Mouse (Mus musculus): Measurements from ENCODE around the gene Dlx4. TPM values are rescaled to one million over a fixed set of nuclear protein-coding genes. Genes with fewer than 3 reads are reported as not detected.

Gene Dlx4
- total RNA-seq, 1 experiment from 2014 or later, result not detected

- ATAC-seq (ENCODE audit: extremely low read depth, insufficient number of reproducible peaks, low FRiP score, poor library complexity, severe bottlenecking), result no peak
Observed at GRCm38 (mm10) chr11:95144091-95144945, 1.7 kb downstream of the Dlx4 start.

DNA sequence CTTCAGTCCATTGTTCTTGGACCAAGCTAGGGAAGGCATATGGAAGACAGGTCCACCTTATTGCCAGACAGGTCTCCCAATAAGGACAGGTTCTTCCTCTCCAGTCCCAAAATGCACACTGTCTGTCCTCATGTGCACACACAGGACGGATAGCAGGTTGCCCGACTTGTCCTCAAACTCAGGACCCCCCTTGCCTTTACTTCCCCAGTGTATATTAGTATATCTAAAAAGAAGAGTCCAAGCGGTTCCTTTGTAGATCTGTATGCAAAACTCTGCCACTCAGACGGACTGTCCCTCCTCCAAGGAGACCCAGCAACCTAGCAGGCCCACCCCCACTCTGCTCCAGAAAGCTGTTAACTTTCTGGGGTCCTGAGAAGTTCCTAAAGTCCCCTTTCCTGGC is 2.4 kb downstream of the Dlx4 start:
- ATAC-seq (ENCODE audit: extremely low read depth, insufficient number of reproducible peaks, low FRiP score, poor library complexity, severe bottlenecking), result no peak

GRCm38 (mm10) chr11:95142980-95143575 is 3.0 kb downstream of the Dlx4 start:
- no peak for ATAC-seq (ENCODE audit: extremely low read depth, insufficient number of reproducible peaks, low FRiP score, poor library complexity, severe bottlenecking)

DNA sequence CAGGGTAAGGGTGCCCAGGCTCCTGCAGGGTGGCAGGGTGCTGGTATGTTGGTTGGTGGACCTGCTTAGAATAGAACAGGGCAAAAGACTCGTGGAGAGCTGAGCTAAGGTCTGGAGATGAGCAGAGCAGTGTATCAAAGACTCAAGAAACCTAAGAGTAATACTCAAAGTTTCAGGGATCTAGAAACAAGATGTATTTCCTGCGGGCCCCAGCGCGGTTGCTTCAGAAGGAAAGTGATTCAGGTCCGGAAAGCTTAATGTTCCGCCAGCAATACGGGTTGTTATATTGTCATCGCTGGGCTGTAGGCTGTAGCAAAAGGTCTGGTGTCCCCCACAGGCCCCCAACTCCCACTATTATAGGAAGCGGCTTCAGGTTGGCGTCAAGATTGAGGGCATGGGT is 3.8 kb downstream of the Dlx4 start:
- no peak for ATAC-seq (ENCODE audit: extremely low read depth, insufficient number of reproducible peaks, low FRiP score, poor library complexity, severe bottlenecking)

DNA sequence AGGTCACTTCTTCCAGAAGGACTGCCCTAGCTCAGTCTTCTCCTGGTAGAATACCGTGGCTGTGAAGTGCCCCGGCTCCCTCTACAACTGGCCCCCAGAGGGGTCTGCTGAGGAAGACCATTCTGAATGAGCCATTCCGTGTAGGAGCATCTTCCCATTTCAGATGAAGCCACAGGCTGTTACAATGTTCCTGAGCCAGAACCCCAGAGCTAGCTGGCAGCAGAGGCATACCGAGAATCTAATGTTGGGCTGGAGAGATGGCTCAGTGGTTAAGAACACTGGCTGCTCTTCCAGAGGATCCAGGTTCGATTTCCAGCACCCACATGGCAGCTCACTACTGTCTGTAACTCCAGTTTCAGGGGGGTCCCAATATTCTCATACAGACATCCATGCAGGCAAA is 6.2 kb downstream of the Dlx4 start:
- no peak for ATAC-seq (ENCODE audit: extremely low read depth, insufficient number of reproducible peaks, low FRiP score, poor library complexity, severe bottlenecking)

GRCm38 (mm10) chr11:95137281-95137680 is 8.8 kb downstream of the Dlx4 start:
- no peak for ATAC-seq (ENCODE audit: extremely low read depth, insufficient number of reproducible peaks, low FRiP score, poor library complexity, severe bottlenecking)

- ATAC-seq (ENCODE audit: extremely low read depth, insufficient number of reproducible peaks, low FRiP score, poor library complexity, severe bottlenecking), result no peak
Observed at GRCm38 (mm10) chr11:95133321-95133720, 12.7 kb downstream of the Dlx4 start.

- ATAC-seq (ENCODE audit: extremely low read depth, insufficient number of reproducible peaks, low FRiP score, poor library complexity, severe bottlenecking), result no peak
Observed at GRCm38 (mm10) chr11:95130668-95131252, 15.3 kb downstream of the Dlx4 start.

DNA sequence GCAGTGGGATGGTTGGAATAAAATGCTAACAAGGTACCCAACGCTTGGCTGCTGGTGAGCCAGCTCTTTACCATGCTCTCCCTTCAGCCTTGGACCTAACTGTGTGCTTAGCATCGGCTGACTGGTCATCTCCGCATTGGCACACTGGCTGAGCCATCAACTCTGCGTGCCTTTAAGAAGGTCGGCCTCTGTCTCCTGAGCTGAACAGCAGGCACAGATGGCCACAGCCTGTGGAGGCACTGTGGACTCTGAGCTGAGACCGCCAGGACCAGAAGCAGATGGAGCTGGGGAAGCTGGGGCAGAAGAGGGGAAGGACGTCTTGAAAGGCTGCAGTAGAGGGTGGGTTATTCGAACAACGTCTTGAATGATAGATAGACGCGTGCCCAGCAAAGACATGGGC is 17.7 kb downstream of the Dlx4 start:
- ATAC-seq (ENCODE audit: extremely low read depth, insufficient number of reproducible peaks, low FRiP score, poor library complexity, severe bottlenecking), result no peak

GRCm38 (mm10) chr11:95126272-95127245 is 19.5 kb downstream of the Dlx4 start:
- no peak for ATAC-seq (ENCODE audit: extremely low read depth, insufficient number of reproducible peaks, low FRiP score, poor library complexity, severe bottlenecking)

GRCm38 (mm10) chr11:95125366-95125948 is 20.6 kb downstream of the Dlx4 start:
- no peak for ATAC-seq (ENCODE audit: extremely low read depth, insufficient number of reproducible peaks, low FRiP score, poor library complexity, severe bottlenecking)

GRCm38 (mm10) chr11:95122100-95122489 is 24.0 kb downstream of the Dlx4 start:
- no peak for ATAC-seq (ENCODE audit: extremely low read depth, insufficient number of reproducible peaks, low FRiP score, poor library complexity, severe bottlenecking)

GRCm38 (mm10) chr11:95121161-95122099 is 24.6 kb downstream of the Dlx4 start:
- no peak for ATAC-seq (ENCODE audit: extremely low read depth, insufficient number of reproducible peaks, low FRiP score, poor library complexity, severe bottlenecking)

DNA sequence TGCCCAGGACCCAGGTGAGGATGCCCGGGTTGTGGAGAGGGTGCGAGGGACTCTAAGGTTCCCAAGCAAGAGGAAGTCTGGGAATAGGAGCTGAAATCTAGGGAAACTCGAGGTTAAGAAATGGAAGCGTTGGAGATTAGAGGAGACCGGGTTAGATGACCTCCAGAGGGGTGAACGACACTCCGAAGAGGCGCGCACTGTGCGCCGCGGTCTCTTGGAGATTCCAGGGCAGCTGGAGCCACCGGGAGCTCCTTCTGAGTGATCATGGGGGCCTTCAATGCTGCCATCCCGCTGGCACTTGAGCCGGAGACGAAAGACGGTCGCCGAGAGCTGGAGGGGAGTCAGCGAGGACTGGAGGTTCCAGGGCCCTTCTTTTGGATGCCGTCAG is 25.4 kb downstream of the Dlx4 start:
- ATAC-seq (ENCODE audit: extremely low read depth, insufficient number of reproducible peaks, low FRiP score, poor library complexity, severe bottlenecking), result no peak

DNA sequence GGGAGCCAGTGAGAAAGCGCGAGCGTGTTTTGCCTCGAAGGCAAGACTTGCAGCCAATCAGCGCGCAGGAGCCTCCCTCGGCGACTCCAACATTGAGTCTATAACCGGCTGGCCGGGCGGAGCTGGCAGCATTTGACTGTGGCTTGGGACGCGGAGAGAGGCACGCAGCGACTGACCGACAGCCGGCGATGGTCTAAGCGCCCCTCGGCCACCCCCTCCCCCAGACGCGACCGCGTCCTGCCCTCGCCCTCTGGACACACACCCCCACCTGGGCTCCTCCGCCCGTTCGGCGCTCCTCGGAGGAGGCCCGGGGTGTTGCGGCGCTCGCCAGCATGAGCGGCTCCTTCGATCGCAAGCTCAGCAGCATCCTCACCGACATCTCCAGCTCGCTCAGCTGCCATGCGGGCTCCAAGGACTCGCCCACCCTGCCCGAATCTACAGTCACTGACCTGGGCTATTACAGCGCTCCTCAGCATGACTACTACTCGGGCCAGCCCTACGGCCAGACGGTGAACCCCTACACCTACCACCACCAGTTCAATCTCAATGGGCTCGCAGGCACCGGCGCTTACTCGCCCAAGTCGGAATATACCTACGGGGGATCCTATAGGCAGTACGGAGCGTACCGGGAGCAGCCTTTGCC is 26.0 kb downstream of the Dlx4 start, which contains the start of gene Dlx3:
TSS of gene Dlx3 (plus strand) at position 130 of the 643 bp plus-strand sequence.
- no peak for ATAC-seq (ENCODE audit: extremely low read depth, insufficient number of reproducible peaks, low FRiP score, poor library complexity, severe bottlenecking)

DNA sequence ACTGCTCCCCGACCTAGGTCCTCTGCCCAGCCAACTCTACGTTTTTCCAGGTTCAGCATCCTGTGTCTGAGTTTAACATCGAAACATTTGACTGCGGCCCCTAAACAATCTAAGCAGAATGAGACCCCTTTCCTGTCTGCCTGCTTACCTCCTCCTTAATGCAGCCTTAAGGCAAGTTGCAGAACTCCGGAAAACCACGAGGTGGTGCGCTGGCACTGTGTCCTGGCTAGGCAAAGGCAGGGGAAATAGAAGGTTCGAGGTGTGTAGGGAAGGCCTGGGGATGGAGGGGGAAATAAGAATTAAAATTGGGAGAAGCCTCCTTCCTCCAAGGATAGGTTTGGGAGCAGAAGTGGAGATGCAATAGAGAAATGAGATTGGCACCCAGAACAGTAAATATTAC is 27.6 kb downstream of the Dlx4 start:
- no peak for ATAC-seq (ENCODE audit: extremely low read depth, insufficient number of reproducible peaks, low FRiP score, poor library complexity, severe bottlenecking)

GRCm38 (mm10) chr11:95117030-95117429 is 29.0 kb downstream of the Dlx4 start:
- ATAC-seq (ENCODE audit: extremely low read depth, insufficient number of reproducible peaks, low FRiP score, poor library complexity, severe bottlenecking), result no peak

Data from neutrophil, adult 5-6 weeks (primary cell).